Mouse (Mus musculus) heart, adult 2 months (tissue): ENCODE data around the gene Tubb5. TPM values are rescaled to one million over a fixed set of nuclear protein-coding genes. Genes with fewer than 3 reads are reported as not detected.
"Not testable (repeated sequence)": the region's sequence is repeated elsewhere in the genome, so short reads cannot be mapped to it uniquely, and the experiment has no call there.

Source experiments
- DNase-seq, 2 experiments: peaks; one replicate each; pipeline ENCODE4 v3.0.0; 2021
- H3K27ac ChIP-seq: fragments of 200-600 bp; 2 replicates; pipeline ENCODE4 v1.8.1; 2022
- H3K27me3 ChIP-seq: fragments of 200-500 bp; 2 replicates; pipeline ENCODE4 v1.6.1; 2012; ENCODE audit warnings: mild to moderate bottlenecking, low read length, inconsistent platforms, mixed read lengths; ENCODE audit not compliant: control insufficient read depth, insufficient read depth
- H3K36me3 ChIP-seq: fragments of 200-500 bp; 2 replicates; pipeline ENCODE4 v1.6.1; 2012; ENCODE audit warnings: low read length, inconsistent platforms; ENCODE audit not compliant: control insufficient read depth, insufficient read depth
- H3K4me1 ChIP-seq: fragments of 200-500 bp; 2 replicates; pipeline ENCODE4 v1.6.1; 2011; ENCODE audit warnings: low read length; ENCODE audit not compliant: control insufficient read depth, insufficient read depth
- H3K4me3 ChIP-seq: fragments of 200-600 bp; 2 replicates; pipeline ENCODE4 v1.8.1; 2022
- H3K79me2 ChIP-seq: fragments of 200-500 bp; replicated peaks from 2 replicates; pipeline ENCODE4 v1.6.1; 2012; ENCODE audit warnings: mild to moderate bottlenecking, inconsistent platforms, low read length, moderate library complexity, mixed read lengths; ENCODE audit not compliant: control insufficient read depth, insufficient read depth
- H3K9ac ChIP-seq: fragments of 200-500 bp; 2 replicates; pipeline ENCODE4 v1.6.1; 2012; ENCODE audit warnings: low read depth, mild to moderate bottlenecking, control low read depth, inconsistent platforms, low read length, mixed read lengths
- CTCF ChIP-seq: fragments of 200-600 bp; IDR thresholded peaks from 2 replicates; pipeline ENCODE4 v1.8.1; 2022; ENCODE audit warnings: antibody characterized with exemption, mild to moderate bottlenecking, moderate library complexity
- EP300 ChIP-seq: fragments of 200-500 bp; IDR thresholded peaks from 2 replicates; pipeline ENCODE4 v1.6.1; 2011; ENCODE audit warnings: low read depth, low read length, control low read depth; ENCODE audit not compliant: insufficient read depth
- POLR2A ChIP-seq: fragments of 200-500 bp; IDR thresholded peaks from 2 replicates; pipeline ENCODE4 v1.6.1; 2011; ENCODE audit warnings: mild to moderate bottlenecking, low read depth, low read length, control low read depth; ENCODE audit not compliant: insufficient read depth
- WGBS: fragments of 180-500 bp; shearing (Covaris S2); methylation state at CpG from one replicate; pipeline ENCODE4 v1.1.7; 2018; 5-methylcytosine and 5-hydroxymethylcytosine counted together
- intact Hi-C: fragments of 180-260 bp; cut with DNase I; formaldehyde crosslinking; loops from one replicate; pipeline ENCODE4 v1.15.1; 2025
- polyA plus RNA-seq: library from polyadenylated mRNA; depleted of rRNA; stranded (reverse); fragments of >200 nt; gene quantifications from 2 replicates; pipeline ENCODE4 v1.2.3, GENCODE M21; 2012
- total RNA-seq, 2 experiments: library from RNA; stranded (reverse); gene quantifications; 2 replicates each; pipeline ENCODE4 v1.2.3; 2021

Gene Tubb5
- total and polyA plus RNA-seq, 3 experiments = 83.0 to 108 (median 90.1) TPM

DNA sequence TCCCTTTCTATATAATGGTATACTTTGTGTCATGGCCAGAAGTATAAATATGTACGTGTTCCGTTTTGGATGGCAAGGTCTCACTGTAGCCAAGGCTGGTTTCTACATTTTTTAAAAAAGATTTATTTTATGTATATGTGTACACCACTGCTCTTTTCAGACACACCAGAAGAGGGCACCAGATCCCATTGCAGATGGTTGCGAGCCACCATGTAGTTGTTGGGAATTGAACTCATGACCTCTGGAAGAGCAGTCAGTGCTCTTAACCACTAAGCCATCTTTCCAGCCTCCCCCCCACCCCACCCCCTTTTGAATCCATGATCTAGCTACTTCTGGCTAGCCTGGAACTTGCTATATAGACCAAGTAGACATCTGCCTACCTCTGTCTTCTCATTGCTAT is 5.4 kb upstream of the Tubb5 start:
- DNase-seq = no peak
- Histone ChIP-seq H3K27ac (no peak overlapping the region), H3K4me3 (no peak overlapping the region), H3K79me2 (no peaks in the 10 kb centered on the region), H3K9ac (no peak overlapping the region), H3K4me1 (peaks cover 3% of the 10 kb centered on the region; the same call in 1 of the 2 replicates), H3K27me3 (no peaks in the 10 kb centered on the region), H3K36me3 (no peaks in the 10 kb centered on the region)
- TF ChIP-seq EP300 (no peak), CTCF (peak; percentile 62), POLR2A (no peak)
- intact Hi-C loops = no loop called here
- 92% methylated on average over 3 of the region's 3 CpGs for WGBS

DNA sequence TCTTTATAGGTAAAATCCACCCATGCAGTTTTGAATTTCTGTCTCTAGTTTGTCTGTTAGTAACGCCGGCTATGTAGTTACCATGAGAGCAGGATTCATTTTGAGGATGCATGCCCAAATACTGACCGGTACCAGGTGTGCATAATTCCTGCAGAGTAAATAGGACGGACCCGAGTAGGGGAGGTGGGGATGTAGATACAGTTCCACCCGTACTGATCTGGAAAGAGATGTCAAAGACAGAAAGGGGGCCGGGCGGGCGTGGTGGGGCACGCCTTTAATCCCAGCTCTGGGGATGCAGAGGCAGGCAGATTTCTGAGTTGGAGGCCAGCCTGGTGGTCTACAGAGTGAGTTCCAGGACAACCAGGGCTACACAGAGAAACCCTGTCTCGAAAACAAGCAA is 3.9 kb upstream of the Tubb5 start:
- peaks cover 3% of the 10 kb centered on the region; the same call in 1 of the 2 replicates for H3K4me1 ChIP-seq
- no peaks in the 10 kb centered on the region for H3K79me2 ChIP-seq
- no peaks in the 10 kb centered on the region for H3K36me3 ChIP-seq
- DNase-seq = no peak
- intact Hi-C loops = no loop called here
- peak overlapping the region; percentile 77 for H3K27ac ChIP-seq
- H3K27me3 ChIP-seq = no peaks in the 10 kb centered on the region
- WGBS = 14% methylated on average over 11 of the region's 11 CpGs
- peak overlapping the region; percentile 72 for H3K4me3 ChIP-seq
- H3K9ac ChIP-seq = peak overlapping the region; percentile 42
- TF ChIP-seq EP300 (no peak), CTCF (no peak), POLR2A (no peak)

DNA sequence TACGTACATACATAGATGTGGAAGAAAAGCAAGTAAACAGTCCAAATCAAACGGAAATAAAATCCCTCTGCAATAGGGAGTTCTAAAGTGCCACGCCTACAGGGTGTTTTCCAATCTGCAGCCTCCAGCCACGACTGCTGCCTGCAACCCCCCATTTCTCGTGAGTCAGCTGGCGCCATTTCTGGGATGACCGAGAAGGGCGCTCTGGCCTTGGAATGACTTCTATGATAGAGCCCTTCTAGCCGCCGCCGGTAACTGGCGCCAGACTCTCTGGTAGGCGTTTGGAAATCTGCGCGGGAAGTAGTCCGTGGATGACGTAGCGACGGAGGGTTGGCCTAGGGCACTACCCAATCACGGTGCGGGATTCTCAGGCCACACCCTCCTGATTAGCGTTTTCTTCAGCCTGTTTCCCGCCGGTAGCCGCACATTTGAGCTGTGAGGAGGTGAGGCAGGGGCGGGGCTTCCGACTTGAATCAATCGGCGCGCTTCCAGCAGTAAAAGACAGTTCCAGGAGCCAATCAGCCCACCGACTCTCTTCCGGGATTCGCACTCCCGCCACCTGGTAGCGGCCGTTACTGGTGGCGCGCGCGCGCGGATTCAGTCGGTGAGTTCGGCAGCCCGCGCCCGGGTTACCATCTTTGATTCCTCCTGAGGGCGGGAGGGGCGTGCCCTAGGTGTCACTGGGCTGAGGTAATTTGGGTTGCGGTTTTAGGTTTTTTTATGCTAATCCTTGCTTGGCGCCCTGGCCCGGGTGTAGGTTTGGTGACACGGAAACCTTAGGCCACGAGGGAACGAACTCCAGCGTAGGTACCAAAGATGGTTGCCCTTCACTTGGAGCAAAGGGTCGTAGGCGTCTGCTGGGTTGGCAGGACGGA is 3.2 kb upstream of the Tubb5 start, which contains the start of gene Mdc1:
TSS of gene Mdc1 (plus strand) at position 440 of the 875 bp plus-strand sequence.
- Histone ChIP-seq H3K9ac (peak within 1 kb of the TSS; percentile 61), H3K4me1 (peaks cover 8% of the 10 kb centered on the region), H3K79me2 (no peaks in the 10 kb centered on the region), H3K4me3 (peak within 1 kb of the TSS; percentile 72), H3K36me3 (peaks cover 2% of the 10 kb centered on the region; the same call in 1 of the 2 replicates), H3K27ac (peak within 1 kb of the TSS; percentile 77), H3K27me3 (no peaks in the 10 kb centered on the region)
- WGBS = under 1% methylated on average over 59 of the region's 59 CpGs
- DNase-seq = peak; percentile 97 to 100
- TF ChIP-seq EP300 (0 out of 2 replicates have a peak, but pooled peaks have one; percentile 73), POLR2A (peak; percentile 83), CTCF (peak; percentile 58)
- intact Hi-C loops = no loop called here

DNA sequence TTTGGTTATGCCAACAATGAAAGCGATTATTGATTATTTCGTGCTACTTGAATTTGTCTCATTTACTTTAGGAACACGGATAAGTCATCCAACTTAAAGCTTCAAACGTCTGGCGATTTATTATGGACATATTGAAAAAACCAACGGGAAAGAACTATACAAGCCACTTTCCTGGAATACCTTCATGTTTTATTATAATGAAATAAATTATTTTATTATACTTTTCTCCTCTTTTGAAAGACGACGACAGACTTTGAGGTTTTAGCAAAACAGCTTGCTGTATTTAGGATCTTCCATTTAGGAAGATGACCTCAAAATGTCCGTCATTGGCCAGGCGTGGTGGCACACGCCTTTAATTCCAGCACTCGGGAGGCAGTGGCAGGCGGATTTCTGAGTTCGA is 2.5 kb upstream of the Tubb5 start:
- H3K27ac ChIP-seq = peak overlapping the region; percentile 69
- no peaks in the 10 kb centered on the region for H3K27me3 ChIP-seq
- H3K4me1 ChIP-seq = peaks cover 10% of the 10 kb centered on the region
- DNase-seq = no peak
- intact Hi-C loops = no loop called here
- H3K79me2 ChIP-seq = no peaks in the 10 kb centered on the region
- no peak for TF ChIP-seq POLR2A
- TF ChIP-seq EP300 = no peak
- no peak for TF ChIP-seq CTCF
- WGBS = 48% methylated on average over 14 of the region's 14 CpGs
- no peak overlapping the region for H3K9ac ChIP-seq
- peak overlapping the region; percentile 49 for H3K4me3 ChIP-seq
- H3K36me3 ChIP-seq = peaks cover 5% of the 10 kb centered on the region; the same call in 1 of the 2 replicates

DNA sequence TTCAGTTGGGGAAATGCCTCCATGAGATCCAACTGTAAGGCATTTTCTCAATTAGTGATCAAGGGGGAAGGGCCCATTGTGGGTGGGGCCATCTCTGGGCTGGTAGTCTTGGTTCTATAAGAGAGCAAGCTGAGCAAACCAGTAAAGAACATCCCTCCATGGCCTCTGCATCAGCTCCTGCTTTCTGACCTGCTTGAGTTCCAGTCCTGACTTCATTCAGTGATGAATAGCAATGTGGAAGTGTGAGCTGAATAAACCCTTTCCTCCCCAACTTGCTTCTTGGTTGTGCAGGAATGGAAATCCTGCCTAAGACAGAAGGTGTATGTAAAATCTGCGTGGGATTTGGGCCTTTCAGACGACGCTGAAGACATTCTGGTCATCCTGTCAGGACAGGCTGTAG is 896 bp upstream of the Tubb5 start:
- H3K4me1 ChIP-seq = peaks cover 12% of the 10 kb centered on the region
- intact Hi-C loops = loop anchor here (2.0 to 10.0 kb wide), 2 partner anchors 78 to 136 kb away; partner anchors contain the start of genes Gnl1, Mrps18b and Ppp1r10
- H3K27ac ChIP-seq = peak overlapping the region; percentile 64; the same call in 1 of the 2 replicates
- not testable (repeated sequence) for H3K4me3 ChIP-seq, H3K27me3 ChIP-seq, H3K36me3 ChIP-seq, H3K79me2 ChIP-seq, H3K9ac ChIP-seq, DNase-seq
- WGBS = 63% methylated on average over 3 of the region's 3 CpGs

DNA sequence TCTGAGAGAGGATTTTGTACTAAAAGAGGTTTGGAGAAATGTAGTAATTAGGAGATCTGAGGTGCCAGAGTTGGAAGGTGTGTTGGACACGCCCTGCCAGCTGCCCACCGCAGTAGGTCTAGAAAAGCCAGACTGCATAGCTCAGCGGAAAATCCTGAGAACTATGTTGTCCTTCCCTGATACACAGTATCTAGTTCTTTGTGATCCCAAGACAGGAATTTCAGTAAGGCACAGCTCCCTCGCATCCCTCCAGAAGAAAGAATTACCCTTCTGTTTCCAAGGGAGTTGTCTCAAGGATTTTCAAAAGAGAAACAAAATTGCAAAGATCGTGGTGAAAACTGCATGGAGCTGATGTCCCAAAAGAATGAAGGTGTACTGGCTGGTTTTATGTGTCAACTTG is 464 bp upstream of the Tubb5 start:
- no peak for DNase-seq
- Histone ChIP-seq H3K4me1 (peaks cover 12% of the 10 kb centered on the region), H3K4me3 (peak overlapping the region; percentile 18), H3K27ac (peak overlapping the region; percentile 64), H3K79me2 (no peaks in the 10 kb centered on the region), H3K27me3 (no peaks in the 10 kb centered on the region), H3K9ac (no peak overlapping the region), H3K36me3 (peaks cover 5% of the 10 kb centered on the region; the same call in 1 of the 2 replicates)
- TF ChIP-seq CTCF (no peak), POLR2A (no peak), EP300 (no peak)
- WGBS = 12% methylated on average over 5 of the region's 5 CpGs
- intact Hi-C loops = loop anchor here (2.0 to 10.0 kb wide), 2 partner anchors 78 to 136 kb away; partner anchors contain the start of genes Gnl1, Mrps18b and Ppp1r10
